Mouse (Mus musculus) adrenal gland, adult 8-10 months (tissue): ENCODE measurements around the gene Map3k9. TPM values are rescaled to one million over a fixed set of nuclear protein-coding genes. Genes with fewer than 3 reads are reported as not detected.

Source experiments
- DNase-seq: peaks from one replicate; pipeline ENCODE4 v3.0.0; 2022
- total RNA-seq, 4 experiments: library from RNA; stranded (reverse); gene quantifications; 2 replicates each; pipeline ENCODE4 v1.2.4; 2022

Gene Map3k9
- total RNA-seq, 4 experiments from 2014 or later, result 1.6 to 9.7 (median 5.5) TPM

DNA sequence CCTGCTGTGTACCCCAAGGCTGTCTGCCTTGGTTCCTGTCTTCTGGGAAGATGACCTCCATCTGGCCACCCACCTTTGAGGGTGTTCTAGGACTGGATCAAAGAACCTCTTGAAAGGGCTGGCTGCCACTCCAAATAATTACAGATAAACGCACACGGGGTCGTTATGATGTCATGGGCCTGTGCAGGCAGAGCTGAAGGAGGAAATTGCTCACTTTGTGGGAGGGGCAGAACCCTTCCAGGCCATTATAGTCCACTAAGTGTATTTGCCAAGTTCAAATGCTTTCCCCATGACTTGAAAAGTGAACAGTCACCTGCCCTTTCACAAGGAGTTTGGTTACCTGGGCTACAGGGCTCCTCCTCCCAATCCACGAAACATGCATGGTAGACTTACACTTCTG, 83.0 kb downstream of the Map3k9 start:
- DNase-seq, result no peak

DNA sequence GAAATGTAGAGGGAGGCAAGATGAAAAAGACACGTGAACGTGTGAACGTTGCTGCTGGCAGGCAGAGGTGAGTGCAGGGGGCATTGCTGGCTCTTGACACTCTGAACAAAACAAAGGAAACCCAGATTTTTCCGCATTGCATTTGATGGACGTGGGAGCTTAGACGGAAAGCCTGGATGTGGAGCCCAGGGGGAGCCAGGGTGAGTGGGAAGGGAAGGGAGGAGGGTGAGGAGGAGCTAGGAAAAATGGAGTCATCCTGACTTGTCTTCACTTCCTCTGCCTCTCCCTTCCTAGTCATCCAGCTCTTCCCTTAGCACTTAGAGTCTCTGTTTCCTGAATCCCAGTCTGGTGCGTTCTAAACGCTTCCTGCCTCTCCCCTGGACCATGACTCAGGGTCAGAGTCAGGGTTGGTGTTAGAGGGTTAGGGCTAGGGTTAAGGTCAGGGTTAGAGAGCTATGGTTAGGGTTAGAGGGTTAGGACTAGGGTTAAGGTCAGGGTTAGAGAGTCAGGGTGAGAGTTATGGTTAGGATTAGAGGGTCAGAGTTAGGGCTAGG, 89.7 kb downstream of the Map3k9 start:
- DNase-seq, result no peak

DNA sequence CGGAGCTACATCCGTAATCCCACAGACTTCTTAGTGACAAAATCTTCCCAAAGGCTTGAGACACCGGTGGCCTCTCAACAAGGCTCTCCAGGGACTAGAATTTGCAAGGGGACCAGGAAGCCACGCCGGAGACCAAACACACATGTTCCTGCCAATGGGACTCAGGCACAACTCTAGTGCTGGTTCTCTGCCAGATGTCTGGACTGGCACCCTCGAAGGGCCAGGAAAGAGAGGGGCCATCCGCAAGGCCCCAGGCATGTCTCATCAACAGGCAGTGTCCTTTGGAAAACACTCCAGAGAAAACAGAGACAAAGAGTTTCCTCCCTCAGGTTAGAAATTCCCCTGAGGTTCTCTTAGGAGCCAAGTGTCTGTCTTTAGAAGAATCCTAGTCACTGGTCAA, 90.2 kb downstream of the Map3k9 start:
- peak; percentile 20 for DNase-seq

DNA sequence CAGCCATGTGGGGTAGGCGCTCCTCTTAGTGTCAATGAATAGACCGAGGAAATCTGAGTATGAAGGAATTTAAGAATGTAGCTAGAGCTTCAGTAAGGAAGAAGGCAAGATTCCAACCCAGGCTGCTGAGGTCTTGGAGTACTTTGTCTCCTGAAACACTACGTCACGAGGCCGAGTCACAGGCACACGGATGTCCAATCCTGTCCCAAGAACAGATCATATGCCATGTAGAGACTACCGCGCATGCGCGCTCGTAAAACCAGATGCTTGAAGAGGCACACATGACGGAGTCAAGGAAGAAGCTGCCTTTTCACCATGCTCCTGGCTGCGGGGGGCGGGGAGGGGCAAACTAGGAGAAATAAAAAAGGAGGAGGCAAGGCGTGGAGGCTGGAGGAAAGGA, 90.9 kb downstream of the Map3k9 start:
- no peak for DNase-seq

DNA sequence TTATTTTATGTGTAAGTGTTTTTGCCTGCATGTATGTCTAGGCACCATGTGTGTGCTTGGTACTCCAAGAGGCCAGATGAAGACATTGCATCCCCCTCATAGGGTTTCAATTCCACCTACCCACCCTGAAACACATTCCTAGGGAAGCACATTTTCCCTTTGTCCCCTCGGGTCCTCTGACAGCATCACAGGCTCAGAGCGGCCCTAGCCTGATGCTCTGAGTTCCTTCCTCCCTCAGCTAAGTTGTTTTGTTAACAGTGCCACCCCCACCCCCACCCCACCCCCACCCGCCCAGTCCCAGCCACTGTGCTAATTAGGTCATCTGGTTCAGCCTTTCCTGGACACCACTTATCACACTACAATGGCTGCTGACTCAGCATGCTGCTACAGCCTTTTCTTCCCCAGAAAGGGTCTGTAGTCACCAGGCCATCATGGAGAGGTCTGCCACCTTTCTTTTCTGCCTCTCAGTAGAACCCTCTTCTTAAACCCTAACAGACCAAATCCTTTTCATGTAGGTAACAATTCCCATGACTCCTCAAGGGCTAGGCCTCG, 91.4 kb downstream of the Map3k9 start:
- no peak for DNase-seq

DNA sequence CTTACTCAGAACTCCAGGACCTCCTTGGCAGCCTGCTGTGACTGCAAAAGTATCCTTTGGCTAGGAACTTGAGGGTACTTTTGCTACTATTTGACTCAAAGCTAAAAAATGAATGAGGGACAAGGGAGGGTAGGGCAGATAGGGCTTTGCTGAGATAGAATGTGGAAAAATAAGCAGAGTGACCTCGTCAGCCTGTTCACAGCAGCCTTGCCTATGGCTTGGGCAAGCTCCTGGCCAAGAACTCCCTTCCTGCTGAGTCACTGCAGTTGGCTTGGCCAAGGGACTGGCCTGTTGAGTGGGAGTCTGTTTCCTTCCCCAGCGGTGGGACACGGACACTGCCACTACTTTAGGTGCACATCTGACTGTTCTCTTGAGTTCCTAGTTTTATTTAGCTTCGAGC, 92.4 kb downstream of the Map3k9 start:
- DNase-seq, result peak; percentile 39

DNA sequence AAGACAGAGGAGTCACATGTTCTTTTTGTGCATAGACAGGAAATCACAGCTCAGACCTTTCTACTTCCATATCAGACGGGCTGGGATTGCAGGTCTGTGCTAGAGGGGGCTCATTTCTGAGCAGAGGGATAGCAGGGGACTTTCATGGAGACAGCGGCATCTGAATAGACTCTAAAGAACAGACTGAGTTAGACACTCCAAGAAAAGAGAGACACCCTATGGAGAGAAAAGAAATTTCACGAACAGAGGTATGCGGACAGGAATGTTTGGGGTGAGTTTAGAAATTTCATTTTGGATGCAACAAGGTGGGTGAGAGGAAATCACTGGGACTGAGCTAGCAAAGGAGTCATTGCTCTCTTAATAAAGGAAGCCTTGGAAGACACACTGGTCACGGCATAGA, 93.1 kb downstream of the Map3k9 start:
- no peak for DNase-seq

DNA sequence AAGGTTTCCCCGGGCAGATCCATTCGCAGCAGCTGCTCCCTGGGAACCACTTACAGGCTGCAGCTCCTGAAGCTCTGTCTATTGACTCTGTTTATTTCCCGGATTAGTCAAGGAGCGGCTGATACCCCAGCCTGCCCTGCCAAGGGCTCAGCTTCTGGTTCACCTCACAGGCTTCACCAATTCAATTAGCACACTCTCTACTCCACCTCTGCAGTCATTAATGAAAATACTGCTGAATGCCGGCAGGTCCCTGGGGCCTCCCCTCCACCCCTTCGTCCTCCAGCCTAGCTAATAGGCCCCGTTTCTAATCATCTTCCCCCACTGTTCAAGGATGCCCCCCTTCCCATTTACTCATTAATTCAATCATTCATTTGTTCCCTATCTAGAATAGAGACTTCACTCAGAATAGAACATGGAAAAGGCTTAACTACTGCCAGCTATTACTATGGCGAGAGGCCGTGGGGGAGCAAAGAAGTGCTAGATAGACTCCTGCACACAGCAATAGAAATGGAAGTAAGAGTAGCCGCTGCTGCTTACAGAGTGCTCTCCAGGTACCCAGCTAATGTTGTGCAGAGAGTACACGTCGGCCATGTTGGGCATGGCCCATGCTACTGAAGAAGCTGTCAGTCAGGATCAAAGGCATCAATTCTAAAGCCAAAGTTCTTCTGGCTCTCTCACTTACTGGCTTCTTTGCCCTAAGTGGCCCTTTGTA, 94.4 kb downstream of the Map3k9 start:
- no peak for DNase-seq

DNA sequence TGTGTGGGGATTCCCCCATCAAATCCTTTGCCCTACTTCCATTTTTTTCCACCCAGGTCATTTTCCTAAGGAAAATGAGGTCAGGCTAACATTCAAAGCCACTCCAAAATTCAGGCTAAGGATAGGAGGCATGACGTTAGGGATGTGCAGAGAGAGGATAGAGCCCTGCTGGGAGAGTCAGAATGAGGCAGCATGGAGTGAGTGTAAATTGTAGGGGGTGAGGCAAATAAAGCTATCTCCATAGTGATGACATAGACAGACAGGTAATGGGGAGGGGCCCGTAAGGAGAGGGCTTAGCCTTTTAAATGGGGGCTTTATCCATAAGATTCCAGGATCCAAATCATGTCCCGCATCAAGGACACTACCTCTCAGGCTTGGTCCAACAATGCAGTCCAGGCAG, 95.0 kb downstream of the Map3k9 start:
- DNase-seq, result no peak

DNA sequence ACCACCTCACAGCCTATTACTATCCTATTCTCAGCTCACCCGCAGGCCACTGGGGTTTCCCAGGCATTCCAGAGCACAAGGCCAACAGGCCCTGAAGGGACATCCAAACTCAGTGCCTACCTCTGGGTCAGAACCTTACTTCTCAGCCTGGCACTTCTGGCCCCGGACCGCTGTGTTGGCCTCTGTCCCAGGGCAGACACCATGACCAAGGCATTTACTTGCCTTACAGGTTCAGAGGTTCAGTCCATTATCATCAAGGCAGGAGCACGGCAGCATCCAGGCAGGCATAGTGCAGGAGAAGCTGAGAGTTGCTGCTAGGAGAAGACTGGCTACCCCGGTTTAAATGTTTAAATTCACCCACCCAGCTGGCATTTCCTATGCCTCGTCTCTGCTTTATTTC, 96.9 kb downstream of the Map3k9 start:
- no peak for DNase-seq

DNA sequence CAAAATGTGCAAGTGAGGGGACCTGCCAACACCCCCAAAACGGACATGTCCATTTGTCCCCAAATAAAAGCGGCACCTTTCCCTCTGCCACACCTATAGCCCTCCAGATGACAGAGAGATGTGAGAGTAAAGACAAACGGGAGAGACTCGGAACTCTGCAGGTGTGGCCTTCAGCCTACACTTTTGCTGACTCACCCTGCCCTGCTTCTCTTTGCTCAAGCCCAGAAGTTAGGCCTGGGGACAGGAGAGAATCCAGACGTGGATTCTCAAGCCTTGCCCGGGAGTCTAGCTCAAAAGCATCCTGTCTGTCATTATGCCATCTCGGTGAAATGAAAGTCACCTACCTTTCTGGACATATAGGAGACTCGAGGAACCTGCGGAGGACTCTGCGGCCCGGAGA, 97.6 kb downstream of the Map3k9 start:
- DNase-seq, result no peak

DNA sequence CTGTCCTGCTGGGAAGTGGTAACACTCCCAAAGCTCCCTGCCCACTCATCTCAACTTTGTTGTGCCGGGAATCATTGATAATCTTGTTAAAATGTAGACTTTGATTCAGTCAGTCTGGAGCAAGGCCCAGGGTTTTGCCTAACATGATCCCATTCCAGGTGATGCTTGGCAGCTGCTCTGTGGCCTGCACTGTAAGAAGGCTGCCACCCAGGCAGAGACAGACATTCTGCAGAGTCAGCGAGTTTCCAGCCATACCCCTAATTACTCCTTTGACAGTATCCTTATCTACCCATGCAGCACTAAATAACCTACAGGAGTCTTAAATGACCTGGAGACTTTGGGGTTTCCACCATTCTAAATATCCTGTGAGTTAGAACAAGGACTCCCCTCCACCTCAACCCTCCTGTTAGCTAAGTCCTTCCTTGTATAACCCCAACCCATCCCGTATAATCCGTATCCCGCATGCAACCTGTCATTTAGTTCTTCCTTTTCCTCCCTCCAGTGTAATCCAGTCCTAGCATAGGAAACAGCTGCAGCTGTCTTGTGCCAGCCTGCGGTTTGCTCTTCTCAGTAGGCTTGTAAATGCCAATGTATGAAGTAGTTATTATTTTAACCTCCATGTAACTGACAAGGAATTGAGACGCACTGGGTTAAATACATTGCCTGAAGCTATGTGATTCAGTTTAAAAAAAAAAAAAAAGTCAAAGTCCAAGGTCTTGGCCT, 101.0 kb downstream of the Map3k9 start:
- DNase-seq, result no peak

DNA sequence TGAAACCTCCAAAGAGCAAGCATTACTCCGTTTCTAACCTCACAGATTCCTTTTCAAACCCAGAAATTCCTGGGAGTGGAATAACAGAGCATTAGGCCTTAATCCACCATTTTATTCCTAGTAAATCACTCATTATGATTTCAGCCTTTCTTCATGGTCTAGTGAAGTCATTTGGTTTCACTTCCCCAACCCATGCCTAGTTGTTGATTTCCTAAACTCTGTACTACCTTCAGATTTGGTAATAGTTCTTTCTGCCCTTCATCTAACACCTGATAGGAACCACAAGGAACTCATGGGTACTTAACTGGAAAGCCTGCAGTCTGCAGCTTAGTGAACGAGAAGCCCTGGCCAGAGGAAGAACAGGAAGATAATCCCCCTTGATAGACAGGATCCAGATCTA, 105.4 kb downstream of the Map3k9 start:
- DNase-seq, result no peak

Other genes with a start within 250 kb of the Map3k9 start
- gene Gm20498, start 248.3 kb downstream of the Map3k9 start, total RNA-seq, result 10 to 100 TPM; 35.1 to 44.2 (median 39.5) TPM
- 10 to 100 TPM; 29.3 to 38.4 (median 35.3) TPM for gene Synj2bp, start 248.3 kb downstream of the Map3k9 start, total RNA-seq
- gene Adam21, start 212.7 kb downstream of the Map3k9 start, total RNA-seq, result under 1 TPM in 2 of 4 experiments, not detected in 2; 0.09 to 0.43 TPM
- 10 to 100 TPM; 22.6 to 36.4 (median 30.0) TPM for gene Med6, start 186.2 kb downstream of the Map3k9 start, total RNA-seq
- 1 to 10 TPM; 3.3 to 4.7 (median 4.3) TPM for gene Ttc9, start 149.9 kb downstream of the Map3k9 start, total RNA-seq
- gene Pcnx, start 78.8 kb upstream of the Map3k9 start, total RNA-seq, result 10 to 100 TPM; 56.1 to 89.3 (median 70.1) TPM